Mouse (Mus musculus): ENCODE data around the gene Lca5l. TPM values are rescaled to one million over a fixed set of nuclear protein-coding genes. Genes with fewer than 3 reads are reported as not detected.

Lca5l gene
- total and polyA plus RNA-seq, 2 experiments: 0.09 TPM; not detected in 1

DNA sequence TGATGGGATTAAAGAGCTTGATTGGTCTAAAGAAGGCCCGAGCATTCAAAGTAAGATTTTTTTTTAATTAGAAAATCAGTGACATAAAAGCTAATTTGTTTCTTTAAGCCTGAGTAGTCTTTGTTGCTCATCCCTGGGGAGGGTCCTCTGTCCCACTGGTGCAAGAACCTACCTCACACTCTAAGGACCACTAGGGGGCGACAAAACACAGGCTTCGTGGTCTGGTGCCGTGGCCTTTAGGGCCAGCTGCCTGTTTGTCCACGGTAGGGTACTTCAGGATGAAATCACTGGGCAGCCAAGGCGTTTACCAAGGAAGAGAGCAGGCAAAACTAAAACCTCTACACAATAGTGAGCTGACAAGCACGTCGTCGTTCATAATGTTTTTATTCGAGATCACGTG is 38.3 kb upstream of the Lca5l start:
- H3K4me1 ChIP-seq (ENCODE audit: control insufficient read depth, insufficient read depth, low read length): no peaks in the 10 kb centered on the region
- no peak overlapping the region for H3K27ac ChIP-seq (replicated peaks; ENCODE audit: insufficient read depth, low read depth, low read length)
- H3K4me3 ChIP-seq (ENCODE audit: insufficient read depth, low read depth, low read length): no peak overlapping the region
- TF ChIP-seq CTCF (IDR thresholded peaks at IDR 0.05; ENCODE audit: low read depth, low read length) (peak; percentile 97), POLR2A (IDR thresholded peaks at IDR 0.05; ENCODE audit: extremely low read depth, insufficient read depth, low read length) (no peak)
- DNase-seq (ENCODE audit: extremely low read depth, low read depth, low spot score): peak; percentile 49
- no peak overlapping the region for H3K9ac ChIP-seq (ENCODE audit: low read depth, low read length)
- H3K36me3 ChIP-seq (ENCODE audit: control insufficient read depth, insufficient read depth, low read length): no peaks in the 10 kb centered on the region
- no peaks in the 10 kb centered on the region for H3K27me3 ChIP-seq (ENCODE audit: control insufficient read depth, insufficient read depth, low read length)
- no peaks in the 10 kb centered on the region for H3K79me2 ChIP-seq (ENCODE audit: control insufficient read depth, insufficient read depth, low read length)
- 26% methylated on average over 11 of the region's 11 CpGs for WGBS

DNA sequence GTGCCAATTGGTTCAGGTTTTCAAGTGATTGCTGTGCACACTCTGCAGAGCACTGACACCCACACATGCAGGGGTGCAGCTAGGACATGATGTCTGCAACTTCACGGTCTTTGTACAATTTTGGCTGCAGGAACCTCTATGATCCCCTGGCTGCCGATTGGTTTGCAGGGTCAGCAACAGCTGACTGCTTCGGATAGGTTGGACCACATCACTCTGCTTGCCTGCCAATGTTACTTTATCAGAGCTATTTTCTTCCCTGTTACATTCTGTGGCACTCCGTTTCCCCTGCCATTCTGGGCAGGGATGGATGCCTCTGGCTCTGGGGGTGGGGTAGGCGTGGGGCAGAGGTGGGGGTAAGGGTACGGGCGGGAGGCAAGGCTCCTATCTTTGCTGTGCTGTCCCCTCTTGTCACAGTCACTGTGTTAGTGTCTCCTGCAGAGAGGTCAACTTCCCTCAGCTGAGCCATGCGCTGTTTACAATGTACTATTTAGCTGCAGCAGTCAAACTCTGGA is 37.0 kb upstream of the Lca5l start:
- Histone ChIP-seq H3K27ac (replicated peaks; ENCODE audit: insufficient read depth, low read depth, low read length) (no peak overlapping the region), H3K27me3 (ENCODE audit: control insufficient read depth, insufficient read depth, low read length) (no peaks in the 10 kb centered on the region), H3K4me1 (ENCODE audit: control insufficient read depth, insufficient read depth, low read length) (no peaks in the 10 kb centered on the region), H3K36me3 (ENCODE audit: control insufficient read depth, insufficient read depth, low read length) (no peaks in the 10 kb centered on the region), H3K4me3 (ENCODE audit: insufficient read depth, low read depth, low read length) (no peak overlapping the region), H3K79me2 (ENCODE audit: control insufficient read depth, insufficient read depth, low read length) (no peaks in the 10 kb centered on the region), H3K9ac (ENCODE audit: low read depth, low read length) (no peak overlapping the region)
- 56% methylated on average over 8 of the region's 8 CpGs for WGBS
- no peak for DNase-seq (ENCODE audit: extremely low read depth, low read depth, low spot score)
- no peak for TF ChIP-seq POLR2A (IDR thresholded peaks at IDR 0.05; ENCODE audit: extremely low read depth, insufficient read depth, low read length)
- TF ChIP-seq CTCF (IDR thresholded peaks at IDR 0.05; ENCODE audit: low read depth, low read length): no peak

DNA sequence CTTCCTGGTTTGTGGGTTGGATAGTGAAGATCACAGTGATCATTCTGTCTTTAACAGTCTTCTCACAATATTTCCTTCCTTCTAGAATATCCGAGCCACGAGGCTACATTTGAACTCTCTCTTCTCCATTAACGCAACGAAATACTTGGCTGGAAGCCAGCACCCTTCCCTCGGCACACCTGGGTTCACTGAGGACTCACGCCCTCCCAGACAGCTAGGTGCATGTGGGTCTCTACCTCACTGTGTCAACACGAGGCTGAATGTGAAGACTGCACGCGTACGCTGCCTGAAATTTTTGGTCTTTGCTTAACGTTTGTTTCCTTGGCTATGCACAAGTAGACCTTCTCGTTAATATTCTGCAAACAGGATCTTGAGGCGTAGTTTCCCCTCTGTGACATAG is 36.4 kb upstream of the Lca5l start:
- 57% methylated on average over 13 of the region's 13 CpGs for WGBS
- Histone ChIP-seq H3K79me2 (ENCODE audit: control insufficient read depth, insufficient read depth, low read length) (no peaks in the 10 kb centered on the region), H3K9ac (ENCODE audit: low read depth, low read length) (no peak overlapping the region), H3K36me3 (ENCODE audit: control insufficient read depth, insufficient read depth, low read length) (no peaks in the 10 kb centered on the region), H3K27me3 (ENCODE audit: control insufficient read depth, insufficient read depth, low read length) (no peaks in the 10 kb centered on the region), H3K4me1 (ENCODE audit: control insufficient read depth, insufficient read depth, low read length) (no peaks in the 10 kb centered on the region), H3K4me3 (ENCODE audit: insufficient read depth, low read depth, low read length) (no peak overlapping the region), H3K27ac (replicated peaks; ENCODE audit: insufficient read depth, low read depth, low read length) (no peak overlapping the region)
- DNase-seq (ENCODE audit: extremely low read depth, low read depth, low spot score): no peak
- TF ChIP-seq CTCF (IDR thresholded peaks at IDR 0.05; ENCODE audit: low read depth, low read length) (no peak), POLR2A (IDR thresholded peaks at IDR 0.05; ENCODE audit: extremely low read depth, insufficient read depth, low read length) (no peak)

DNA sequence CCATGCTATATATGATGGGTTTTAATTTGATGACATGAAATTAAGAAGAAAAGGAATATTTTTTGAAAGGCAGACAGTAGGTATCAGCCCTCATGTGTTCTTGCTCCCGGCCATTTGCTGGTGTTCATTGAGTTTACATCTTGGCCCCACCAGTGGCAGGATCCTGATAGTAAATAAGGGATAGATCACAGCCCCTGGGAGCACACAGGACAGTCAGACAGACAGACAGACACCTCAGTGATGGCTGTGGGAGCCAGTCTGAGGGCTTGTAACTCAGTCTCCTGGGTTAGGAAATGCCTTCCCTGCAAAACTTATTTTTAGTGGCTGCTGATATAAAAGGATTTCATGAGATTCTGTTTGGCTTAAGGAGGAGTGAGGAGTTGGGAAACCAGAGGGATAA is 30.4 kb upstream of the Lca5l start:
- H3K4me3 ChIP-seq (ENCODE audit: insufficient read depth, low read depth, low read length): no peak overlapping the region
- H3K4me1 ChIP-seq (ENCODE audit: control insufficient read depth, insufficient read depth, low read length): no peaks in the 10 kb centered on the region
- H3K36me3 ChIP-seq (ENCODE audit: control insufficient read depth, insufficient read depth, low read length): no peaks in the 10 kb centered on the region
- no peak overlapping the region for H3K27ac ChIP-seq (replicated peaks; ENCODE audit: insufficient read depth, low read depth, low read length)
- DNase-seq (ENCODE audit: extremely low read depth, low read depth, low spot score): no peak
- H3K27me3 ChIP-seq (ENCODE audit: control insufficient read depth, insufficient read depth, low read length): no peaks in the 10 kb centered on the region
- 85% methylated on average over 1 of the region's 1 CpGs for WGBS
- H3K79me2 ChIP-seq (ENCODE audit: control insufficient read depth, insufficient read depth, low read length): no peaks in the 10 kb centered on the region
- H3K9ac ChIP-seq (ENCODE audit: low read depth, low read length): no peak overlapping the region
- no peak for TF ChIP-seq CTCF (IDR thresholded peaks at IDR 0.05; ENCODE audit: low read depth, low read length)
- no peak for TF ChIP-seq POLR2A (IDR thresholded peaks at IDR 0.05; ENCODE audit: extremely low read depth, insufficient read depth, low read length)

DNA sequence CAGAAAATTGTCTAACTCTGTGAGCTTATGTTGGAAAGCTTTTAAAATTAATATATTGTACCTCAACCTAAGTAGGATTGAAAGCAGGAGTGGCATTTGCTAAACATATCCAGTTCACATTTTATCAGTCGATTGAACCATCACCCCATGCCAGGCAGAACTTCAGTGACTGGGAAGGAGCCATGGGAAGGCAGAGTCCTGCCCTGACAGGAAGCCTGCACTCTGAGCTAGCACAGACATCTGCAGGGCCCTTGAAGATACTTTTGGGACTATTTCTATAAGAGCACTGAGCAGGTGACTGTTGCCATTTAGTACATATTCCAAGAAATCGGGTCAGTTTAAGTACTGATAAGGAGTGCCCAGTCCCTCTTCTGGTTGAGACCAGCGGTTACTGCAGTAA is 29.9 kb upstream of the Lca5l start:
- Histone ChIP-seq H3K79me2 (ENCODE audit: control insufficient read depth, insufficient read depth, low read length) (no peaks in the 10 kb centered on the region), H3K4me1 (ENCODE audit: control insufficient read depth, insufficient read depth, low read length) (no peaks in the 10 kb centered on the region), H3K27ac (replicated peaks; ENCODE audit: insufficient read depth, low read depth, low read length) (no peak overlapping the region), H3K36me3 (ENCODE audit: control insufficient read depth, insufficient read depth, low read length) (no peaks in the 10 kb centered on the region), H3K4me3 (ENCODE audit: insufficient read depth, low read depth, low read length) (no peak overlapping the region), H3K9ac (ENCODE audit: low read depth, low read length) (no peak overlapping the region), H3K27me3 (ENCODE audit: control insufficient read depth, insufficient read depth, low read length) (no peaks in the 10 kb centered on the region)
- TF ChIP-seq CTCF (IDR thresholded peaks at IDR 0.05; ENCODE audit: low read depth, low read length) (no peak), POLR2A (IDR thresholded peaks at IDR 0.05; ENCODE audit: extremely low read depth, insufficient read depth, low read length) (no peak)
- WGBS: 75% methylated on average over 3 of the region's 3 CpGs
- DNase-seq (ENCODE audit: extremely low read depth, low read depth, low spot score): no peak

DNA sequence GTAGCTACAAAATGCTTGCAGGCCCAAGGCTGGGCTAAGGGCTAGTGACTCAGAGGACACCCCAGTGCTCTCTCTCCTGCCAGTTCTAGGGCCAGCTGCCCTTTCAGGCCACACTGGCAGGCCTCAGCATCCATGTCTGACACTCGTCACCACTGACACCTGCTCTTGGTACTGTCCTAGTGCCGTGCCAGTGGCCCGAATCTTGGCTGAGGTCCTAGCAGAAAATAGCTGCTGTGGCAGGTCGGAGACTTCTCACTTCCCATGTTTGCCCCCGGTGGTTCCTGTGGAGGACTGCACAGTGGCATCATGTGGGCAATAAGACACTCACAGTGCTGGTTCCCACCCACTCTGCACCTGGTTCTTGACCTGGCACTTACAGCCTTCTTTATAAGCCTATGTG is 29.4 kb upstream of the Lca5l start:
- Histone ChIP-seq H3K4me3 (ENCODE audit: insufficient read depth, low read depth, low read length) (no peak overlapping the region), H3K9ac (ENCODE audit: low read depth, low read length) (no peak overlapping the region), H3K79me2 (ENCODE audit: control insufficient read depth, insufficient read depth, low read length) (no peaks in the 10 kb centered on the region), H3K4me1 (ENCODE audit: control insufficient read depth, insufficient read depth, low read length) (no peaks in the 10 kb centered on the region), H3K27me3 (ENCODE audit: control insufficient read depth, insufficient read depth, low read length) (no peaks in the 10 kb centered on the region), H3K27ac (replicated peaks; ENCODE audit: insufficient read depth, low read depth, low read length) (no peak overlapping the region), H3K36me3 (ENCODE audit: control insufficient read depth, insufficient read depth, low read length) (no peaks in the 10 kb centered on the region)
- WGBS: 77% methylated on average over 5 of the region's 5 CpGs
- TF ChIP-seq POLR2A (IDR thresholded peaks at IDR 0.05; ENCODE audit: extremely low read depth, insufficient read depth, low read length): no peak
- TF ChIP-seq CTCF (IDR thresholded peaks at IDR 0.05; ENCODE audit: low read depth, low read length): no peak
- no peak for DNase-seq (ENCODE audit: extremely low read depth, low read depth, low spot score)

Measured in liver, adult 2 months (tissue).